Mouse (Mus musculus): Measurements from ENCODE around the gene Card10. TPM values are rescaled to one million over a fixed set of nuclear protein-coding genes. Genes with fewer than 3 reads are reported as not detected.

Gene Card10
- polyA plus RNA-seq, 1 experiment from 2014 or later = 3.3 TPM

DNA sequence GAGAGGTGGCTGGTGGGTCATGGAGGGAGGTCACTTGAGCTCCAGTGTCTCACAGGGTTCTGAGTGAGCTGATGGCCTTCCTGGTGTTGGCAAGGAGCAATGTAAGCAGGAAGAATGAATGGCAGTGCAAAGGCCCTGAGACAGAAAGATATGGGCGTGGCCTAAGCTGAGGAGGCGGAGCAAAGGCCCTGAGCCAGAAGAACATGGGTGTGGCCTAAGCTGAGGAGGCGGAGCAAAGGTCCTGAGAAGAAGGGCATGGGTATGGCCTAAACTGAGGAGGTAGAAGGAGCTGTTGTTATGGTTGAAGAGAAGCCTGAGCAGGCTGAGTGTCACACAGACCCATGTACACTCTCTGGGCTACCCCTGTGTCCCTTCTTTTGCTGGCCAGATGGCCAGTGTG lies 30.7 kb upstream of the Card10 start:
- Histone ChIP-seq H3K4me2 (no peak overlapping the region), H3K9ac (replicated peaks) (no peak overlapping the region), H3K4me3 (replicated peaks) (no peak overlapping the region), H3K27me3 (peaks cover 3% of the 10 kb centered on the region), H3K36me3 (no peaks in the 10 kb centered on the region), H3K4me1 (replicated peaks) (peaks cover 52% of the 10 kb centered on the region), H3K27ac (peak overlapping the region; percentile 80), H3K9me3 (no peaks in the 10 kb centered on the region)
- WGBS = 94% methylated on average over 3 of the region's 3 CpGs
- ATAC-seq (ENCODE audit: insufficient number of reproducible peaks, insufficient read depth, low FRiP score, low TSS enrichment, low read depth) = no peak

DNA sequence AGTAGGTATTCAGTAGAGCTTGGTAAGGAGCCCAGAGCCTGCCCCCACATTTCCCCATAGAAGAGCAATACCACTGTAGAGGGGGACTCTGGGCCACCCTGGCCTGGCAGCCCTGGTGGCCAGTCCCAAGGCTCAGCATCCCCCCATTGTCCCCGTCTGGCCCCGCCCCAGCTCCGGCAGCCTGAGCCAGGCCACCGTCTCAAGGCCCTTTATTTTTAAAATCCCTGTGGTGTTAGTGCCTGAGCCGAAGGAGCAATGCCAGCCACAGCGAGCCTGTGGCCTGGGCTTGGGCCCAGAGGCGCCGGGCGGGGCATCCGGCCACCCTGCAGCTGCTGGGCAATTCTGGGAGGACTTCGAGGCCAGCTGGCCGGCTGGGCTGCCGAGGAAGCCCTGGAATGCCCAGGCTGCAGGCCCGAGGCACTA lies 29.9 kb upstream of the Card10 start:
- 5% methylated on average over 14 of the region's 14 CpGs for WGBS
- Histone ChIP-seq H3K4me3 (replicated peaks) (no peak overlapping the region), H3K4me2 (peak overlapping the region; percentile 28), H3K9me3 (no peaks in the 10 kb centered on the region), H3K27ac (peak overlapping the region; percentile 80), H3K27me3 (peaks cover 12% of the 10 kb centered on the region), H3K4me1 (replicated peaks) (peaks cover 55% of the 10 kb centered on the region), H3K36me3 (no peaks in the 10 kb centered on the region), H3K9ac (replicated peaks) (peak overlapping the region; percentile 34; the same call in 1 of the 2 replicates)
- ATAC-seq (ENCODE audit: insufficient number of reproducible peaks, insufficient read depth, low FRiP score, low TSS enrichment, low read depth) = peak; percentile 16; the same call in 1 of the 2 replicates

DNA sequence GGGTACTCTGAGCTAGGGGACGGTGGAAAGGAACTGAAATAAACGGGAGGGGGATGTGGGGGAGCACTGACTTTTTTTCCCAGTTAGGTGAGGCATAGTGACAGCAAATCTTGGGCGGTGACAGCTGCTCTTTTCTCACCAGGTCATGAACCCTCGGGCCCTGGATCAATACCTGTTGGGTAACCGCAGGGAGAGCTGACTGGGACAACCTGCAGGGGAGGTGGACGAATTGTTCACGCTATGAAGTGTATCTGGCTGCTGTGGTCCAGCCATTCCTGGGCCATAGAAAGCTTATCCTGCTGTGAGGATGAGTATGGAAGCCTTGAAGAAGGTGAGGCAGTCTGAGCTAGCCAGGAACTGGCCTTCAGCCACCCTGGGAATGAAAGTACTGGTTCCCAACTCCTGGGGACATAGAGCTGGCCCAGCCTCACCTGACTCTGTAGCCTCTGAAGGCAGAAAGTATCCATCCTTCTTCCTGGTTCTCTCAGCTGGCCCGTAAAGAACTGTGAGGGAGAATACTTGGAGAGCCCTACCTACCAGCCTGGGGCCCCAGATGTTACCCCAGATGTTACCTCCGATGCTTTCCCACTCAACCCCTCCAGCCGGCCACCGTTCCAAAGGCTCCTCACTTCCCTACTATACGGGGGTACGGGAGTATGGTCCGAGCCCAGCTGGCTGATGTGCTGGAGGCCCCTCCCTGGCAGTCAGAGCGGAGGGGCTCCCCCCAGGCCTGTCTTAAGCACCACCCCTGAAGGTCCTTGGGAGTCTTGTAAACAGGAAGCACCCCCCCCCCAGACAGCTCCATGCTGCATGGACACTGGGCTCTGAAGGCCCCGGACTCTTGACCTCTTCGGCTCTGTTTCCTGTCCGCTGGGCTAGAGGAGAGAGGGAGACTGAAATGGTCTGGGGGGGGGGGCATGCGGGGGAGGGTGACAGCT lies 29.1 kb upstream of the Card10 start:
- WGBS = 28% methylated on average over 18 of the region's 19 CpGs
- Histone ChIP-seq H3K4me1 (replicated peaks) (peaks cover 55% of the 10 kb centered on the region), H3K9me3 (no peaks in the 10 kb centered on the region), H3K27me3 (peaks cover 16% of the 10 kb centered on the region), H3K4me2 (peak overlapping the region; percentile 28), H3K27ac (peak overlapping the region; percentile 80), H3K36me3 (no peaks in the 10 kb centered on the region), H3K4me3 (replicated peaks) (no peak overlapping the region), H3K9ac (replicated peaks) (peak overlapping the region; percentile 14; the same call in 1 of the 2 replicates)
- ATAC-seq (ENCODE audit: insufficient number of reproducible peaks, insufficient read depth, low FRiP score, low TSS enrichment, low read depth) = no peak

GRCm38 (mm10) chr15:78830742-78831719 lies 28.2 kb upstream of the Card10 start:
- ATAC-seq (ENCODE audit: insufficient number of reproducible peaks, insufficient read depth, low FRiP score, low TSS enrichment, low read depth) = no peak

DNA sequence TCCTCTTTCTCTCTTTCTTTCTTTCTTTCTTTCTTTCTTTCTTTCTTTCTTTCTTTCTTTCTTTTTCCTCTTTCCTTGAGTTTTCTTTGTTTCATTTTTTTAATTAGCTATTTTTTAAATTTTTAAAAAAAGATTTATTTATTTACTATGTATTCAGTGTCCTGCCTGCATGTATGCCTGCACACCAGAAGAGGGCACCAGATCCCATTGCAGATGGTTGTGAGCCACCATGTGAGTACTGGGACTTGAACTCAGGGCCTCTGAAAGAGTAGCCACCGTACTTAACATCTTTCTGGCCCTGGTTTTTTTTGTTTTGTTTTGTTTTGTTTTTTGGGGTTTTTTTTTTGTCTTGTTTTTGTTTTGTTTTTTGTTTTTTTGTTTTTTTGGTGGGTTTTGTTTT lies 26.8 kb upstream of the Card10 start:
- Histone ChIP-seq H3K36me3 (no peaks in the 10 kb centered on the region), H3K27me3 (peaks cover 26% of the 10 kb centered on the region), H3K4me1 (replicated peaks) (peaks cover 40% of the 10 kb centered on the region), H3K9me3 (no peaks in the 10 kb centered on the region), H3K4me3 (replicated peaks) (no peak overlapping the region), H3K27ac (no peak overlapping the region), H3K9ac (replicated peaks) (no peak overlapping the region), H3K4me2 (no peak overlapping the region)
- 86% methylated on average over 1 of the region's 1 CpGs for WGBS
- ATAC-seq (ENCODE audit: insufficient number of reproducible peaks, insufficient read depth, low FRiP score, low TSS enrichment, low read depth) = no peak

More at GRCm38 (mm10) chr15:78830742-78831719, 28.2 kb upstream of the Card10 start:
- Histone ChIP-seq H3K36me3 (no peaks in the 10 kb centered on the region), H3K9me3 (no peaks in the 10 kb centered on the region), H3K4me2 (no peak overlapping the region), H3K9ac (replicated peaks) (no peak overlapping the region), H3K4me3 (replicated peaks) (no peak overlapping the region), H3K27ac (no peak overlapping the region), H3K27me3 (peaks cover 20% of the 10 kb centered on the region), H3K4me1 (replicated peaks) (peaks cover 54% of the 10 kb centered on the region)
- WGBS = 42% methylated on average over 10 of the region's 10 CpGs

- H3K4me3 ChIP-seq (replicated peaks) = no peak overlapping the region
- peaks cover 32% of the 10 kb centered on the region for H3K4me1 ChIP-seq (replicated peaks)
- H3K27me3 ChIP-seq = peaks cover 26% of the 10 kb centered on the region
- no peak overlapping the region for H3K27ac ChIP-seq
- no peaks in the 10 kb centered on the region for H3K36me3 ChIP-seq
- no peak overlapping the region for H3K9ac ChIP-seq (replicated peaks)
- WGBS = 19% methylated on average over 5 of the region's 5 CpGs
- no peak overlapping the region for H3K4me2 ChIP-seq
- ATAC-seq (ENCODE audit: insufficient number of reproducible peaks, insufficient read depth, low FRiP score, low TSS enrichment, low read depth) = no peak
- H3K9me3 ChIP-seq = no peaks in the 10 kb centered on the region
Observed at GRCm38 (mm10) chr15:78828315-78828714, 25.5 kb upstream of the Card10 start.

DNA sequence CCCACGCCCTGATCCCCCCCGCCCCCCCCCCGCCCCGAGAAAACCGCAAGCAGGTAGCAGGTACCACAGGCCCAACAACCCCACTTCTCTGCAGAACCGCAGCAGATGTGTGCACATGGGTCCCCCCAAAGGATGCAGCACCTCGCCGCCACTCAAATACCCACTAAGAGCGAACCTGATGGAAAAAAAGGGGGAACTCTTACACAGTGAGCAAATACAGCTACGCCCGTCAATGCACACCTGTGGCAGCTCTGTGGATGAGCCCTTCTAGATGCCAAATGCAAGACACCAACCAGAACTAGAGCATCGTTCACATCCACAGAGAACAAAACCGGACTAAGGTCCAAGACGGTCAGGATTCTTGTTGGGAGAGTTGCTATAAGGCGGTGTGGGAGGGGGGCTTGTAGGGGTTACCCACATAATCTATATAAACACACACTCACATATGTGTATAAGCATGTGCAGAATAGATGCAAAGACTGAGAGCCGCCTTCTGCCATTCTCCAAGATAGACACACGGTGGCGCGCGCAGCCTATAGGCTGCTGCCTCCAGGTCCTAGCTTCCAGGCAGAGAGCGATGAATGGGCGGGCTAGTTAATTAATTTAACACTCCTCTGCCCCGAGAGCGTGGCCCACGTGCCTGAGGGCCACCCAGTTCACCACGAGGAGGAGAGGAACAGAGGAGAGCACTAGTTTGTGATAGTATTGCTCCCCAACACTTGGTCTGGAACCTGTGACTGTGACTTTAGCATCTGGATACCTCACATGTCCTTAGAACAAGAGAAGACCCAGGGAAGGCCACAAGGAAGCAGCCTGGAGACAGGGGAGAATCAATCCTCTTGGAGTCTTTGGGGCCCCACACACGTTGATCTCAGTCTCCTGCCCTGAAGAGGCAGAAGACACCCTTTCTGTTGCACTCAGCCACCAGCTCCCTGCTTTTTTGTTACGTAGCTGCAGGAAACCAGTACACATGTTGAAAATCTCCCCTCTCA lies 23.7 kb upstream of the Card10 start:
- Histone ChIP-seq H3K4me3 (replicated peaks) (no peak overlapping the region), H3K9me3 (no peaks in the 10 kb centered on the region), H3K9ac (replicated peaks) (no peak overlapping the region), H3K36me3 (no peaks in the 10 kb centered on the region), H3K4me2 (no peak overlapping the region), H3K27me3 (peaks cover 26% of the 10 kb centered on the region), H3K4me1 (replicated peaks) (peaks cover 15% of the 10 kb centered on the region), H3K27ac (no peak overlapping the region)
- ATAC-seq (ENCODE audit: insufficient number of reproducible peaks, insufficient read depth, low FRiP score, low TSS enrichment, low read depth) = peak; percentile 72
- WGBS = 22% methylated on average over 27 of the region's 28 CpGs

GRCm38 (mm10) chr15:78816074-78816391 lies 13.2 kb upstream of the Card10 start:
- Histone ChIP-seq H3K36me3 (no peaks in the 10 kb centered on the region), H3K4me2 (no peak overlapping the region), H3K4me1 (replicated peaks) (peaks cover 9% of the 10 kb centered on the region; the same call in 1 of the 2 replicates), H3K9ac (replicated peaks) (no peak overlapping the region), H3K9me3 (no peaks in the 10 kb centered on the region), H3K4me3 (replicated peaks) (no peak overlapping the region), H3K27ac (no peak overlapping the region), H3K27me3 (peaks cover 10% of the 10 kb centered on the region; the same call in 1 of the 2 replicates)
- ATAC-seq (ENCODE audit: insufficient number of reproducible peaks, insufficient read depth, low FRiP score, low TSS enrichment, low read depth) = no peak
- 54% methylated on average over 6 of the region's 6 CpGs for WGBS

GRCm38 (mm10) chr15:78815314-78816073 lies 12.7 kb upstream of the Card10 start:
- H3K9me3 ChIP-seq = no peaks in the 10 kb centered on the region
- no peak overlapping the region for H3K4me3 ChIP-seq (replicated peaks)
- H3K9ac ChIP-seq (replicated peaks) = no peak overlapping the region
- ATAC-seq (ENCODE audit: insufficient number of reproducible peaks, insufficient read depth, low FRiP score, low TSS enrichment, low read depth) = no peak
- peaks cover 7% of the 10 kb centered on the region; the same call in 1 of the 2 replicates for H3K4me1 ChIP-seq (replicated peaks)
- no peaks in the 10 kb centered on the region for H3K36me3 ChIP-seq
- H3K27me3 ChIP-seq = peaks cover 4% of the 10 kb centered on the region; the same call in 1 of the 2 replicates
- H3K4me2 ChIP-seq = no peak overlapping the region
- no peak overlapping the region for H3K27ac ChIP-seq
- WGBS = 52% methylated on average over 11 of the region's 11 CpGs

DNA sequence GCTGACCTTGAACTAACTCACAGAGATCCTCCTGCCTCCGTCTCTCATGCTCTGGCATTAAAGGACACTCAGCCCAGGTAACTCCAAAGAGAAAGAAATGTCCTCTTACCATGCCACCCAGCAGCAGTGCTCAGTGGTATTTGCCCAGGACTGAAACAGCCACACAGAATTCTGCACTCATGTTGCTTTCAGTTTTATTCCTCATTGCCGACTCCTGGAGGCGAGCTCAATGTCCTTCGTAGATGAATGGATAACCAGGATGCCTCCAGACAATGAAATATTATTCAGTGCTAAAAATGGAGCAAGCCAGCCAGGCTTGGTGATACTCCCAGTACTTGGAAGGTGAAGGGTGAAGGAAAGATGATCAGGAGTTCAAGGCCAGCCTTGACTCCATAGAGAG lies 10.8 kb upstream of the Card10 start:
- no peak for ATAC-seq (ENCODE audit: insufficient number of reproducible peaks, insufficient read depth, low FRiP score, low TSS enrichment, low read depth)
- Histone ChIP-seq H3K36me3 (no peaks in the 10 kb centered on the region), H3K9me3 (no peaks in the 10 kb centered on the region), H3K4me3 (replicated peaks) (no peak overlapping the region), H3K27ac (no peak overlapping the region), H3K9ac (replicated peaks) (no peak overlapping the region), H3K4me2 (no peak overlapping the region), H3K4me1 (replicated peaks) (peaks cover 12% of the 10 kb centered on the region), H3K27me3 (peaks cover 10% of the 10 kb centered on the region)
- 87% methylated on average over 4 of the region's 4 CpGs for WGBS
